Mouse (Mus musculus) liver, adult 2 months (tissue): ENCODE data around the gene Fam3c. TPM values are rescaled to one million over a fixed set of nuclear protein-coding genes. Genes with fewer than 3 reads are reported as not detected.
A peak's percentile ranks its signal among the peaks of the same experiment; 100 is the strongest.

Experiments
- DNase-seq: peaks from one replicate; pipeline ENCODE4 v3.0.0-alpha.2; 2011; ENCODE audit warnings: low read depth, low spot score; ENCODE audit errors: extremely low read depth
- H3K27ac ChIP-seq: fragments of 200-500 bp; replicated peaks from 2 replicates; pipeline ENCODE4 v1.5.1; 2012; ENCODE audit warnings: low read depth, mild to moderate bottlenecking, control low read depth, inconsistent platforms, low read length; ENCODE audit not compliant: insufficient read depth
- H3K27me3 ChIP-seq: fragments of 200-500 bp; 2 replicates; pipeline ENCODE4 v1.6.1; 2012; ENCODE audit warnings: mild to moderate bottlenecking, moderate library complexity, low read length, inconsistent platforms; ENCODE audit not compliant: control insufficient read depth, insufficient read depth
- H3K36me3 ChIP-seq: fragments of 200-500 bp; 2 replicates; pipeline ENCODE4 v1.6.1; 2012; ENCODE audit warnings: low read length, inconsistent platforms; ENCODE audit not compliant: control insufficient read depth, insufficient read depth
- H3K4me1 ChIP-seq: fragments of 200-500 bp; 2 replicates; pipeline ENCODE4 v1.6.1; 2011; ENCODE audit warnings: low read length; ENCODE audit not compliant: control insufficient read depth, insufficient read depth
- H3K4me3 ChIP-seq: fragments of 200-500 bp; 2 replicates; pipeline ENCODE4 v1.5.1; 2011; ENCODE audit warnings: low read depth, mild to moderate bottlenecking, control low read depth, low read length, moderate library complexity; ENCODE audit not compliant: insufficient read depth
- H3K79me2 ChIP-seq: fragments of 200-500 bp; 2 replicates; pipeline ENCODE4 v1.6.1; 2012; ENCODE audit warnings: inconsistent platforms, mild to moderate bottlenecking, low read length, moderate library complexity; ENCODE audit not compliant: control insufficient read depth, insufficient read depth
- H3K9ac ChIP-seq: fragments of 200-500 bp; 2 replicates; pipeline ENCODE4 v1.6.1; 2012; ENCODE audit warnings: low read depth, mild to moderate bottlenecking, control low read depth, inconsistent platforms, low read length
- CTCF ChIP-seq: fragments of 200-500 bp; IDR thresholded peaks from 2 replicates; pipeline ENCODE4 v1.5.1; 2011; ENCODE audit warnings: low read depth, low read length, control low read depth
- POLR2A ChIP-seq: fragments of 200-500 bp; IDR thresholded peaks from 2 replicates; pipeline ENCODE4 v1.6.1; 2011; ENCODE audit warnings: low read length, control low read depth; ENCODE audit not compliant: insufficient read depth; ENCODE audit errors: extremely low read depth
- WGBS: fragments of 180-500 bp; shearing (Covaris S2); methylation state at CpG from one replicate; pipeline ENCODE4 v1.1.7; 2018; 5-methylcytosine and 5-hydroxymethylcytosine counted together
- polyA plus RNA-seq: library from polyadenylated mRNA; depleted of rRNA; stranded (reverse); fragments of >200 nt; gene quantifications from 2 replicates; pipeline ENCODE4 v1.2.3, GENCODE M21; 2012
- total RNA-seq: library from RNA; depleted of rRNA; stranded (reverse); fragments of >200 nt; gene quantifications from 2 replicates; pipeline ENCODE4 v1.2.3, GENCODE M21; 2014

Gene Fam3c
- total and polyA plus RNA-seq, 2 experiments, result 3.1 to 34.5 TPM

DNA sequence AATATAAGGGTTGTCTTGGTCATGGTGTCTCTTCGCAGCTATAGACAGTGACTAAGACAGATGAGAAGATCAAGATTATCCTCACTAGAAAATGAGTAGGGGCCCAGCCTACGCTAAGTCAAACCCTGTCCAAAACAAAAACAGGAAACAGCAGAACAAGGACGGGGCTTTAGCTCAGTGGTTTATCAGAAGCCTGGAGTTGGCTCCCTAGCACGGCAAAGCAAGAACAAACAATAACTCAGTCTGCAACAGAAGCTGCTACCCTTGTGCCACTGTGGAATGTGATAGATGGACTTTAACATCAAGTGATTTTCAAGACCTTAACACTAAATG, 5.8 kb downstream of the Fam3c start:
- Histone ChIP-seq H3K9ac (no peak overlapping the region), H3K36me3 (no peaks in the 10 kb centered on the region), H3K79me2 (peaks cover 24% of the 10 kb centered on the region; the same call in 1 of the 2 replicates), H3K27ac (peak overlapping the region; percentile 19; the same call in 1 of the 2 replicates), H3K4me1 (peaks cover 16% of the 10 kb centered on the region), H3K4me3 (no peak overlapping the region), H3K27me3 (no peaks in the 10 kb centered on the region)
- TF ChIP-seq POLR2A (no peak), CTCF (no peak)
- WGBS, result 35% methylated on average over 4 of the region's 4 CpGs
- peak; percentile 35 for DNase-seq

DNA sequence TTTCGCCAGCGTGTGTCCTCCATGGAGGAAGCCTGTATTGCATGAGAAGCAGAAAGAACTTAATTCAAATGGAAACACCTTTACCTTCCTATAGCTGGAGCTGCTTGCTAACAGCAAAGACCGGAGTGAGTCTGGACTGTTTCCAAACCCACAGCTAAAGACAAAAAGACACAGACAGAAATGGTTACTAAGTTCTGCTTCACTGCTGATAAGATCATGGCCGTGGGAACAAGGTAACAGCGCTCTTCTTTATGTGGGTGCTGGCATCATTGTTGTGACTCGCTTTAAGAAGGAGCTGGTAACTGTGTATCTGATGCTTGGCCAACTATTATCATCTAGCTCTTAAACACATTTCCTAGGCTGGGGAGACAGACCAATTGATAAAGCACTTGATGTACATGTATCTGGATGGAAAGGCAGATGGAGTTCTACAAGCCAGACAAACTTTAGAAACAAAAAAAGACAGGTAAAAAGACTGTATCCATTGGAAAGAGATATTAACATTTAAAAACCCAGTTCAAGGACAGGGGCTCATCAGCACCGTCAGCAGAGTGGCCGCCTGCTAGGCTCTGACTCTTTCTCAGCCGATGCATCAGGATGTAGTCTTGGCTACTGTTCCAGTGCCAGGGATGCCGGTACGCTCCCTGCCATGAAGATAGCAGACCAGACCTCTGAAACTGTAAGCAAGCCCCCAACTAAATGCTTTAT, 6.4 kb downstream of the Fam3c start:
- no peak for TF ChIP-seq CTCF
- Histone ChIP-seq H3K9ac (no peak overlapping the region), H3K79me2 (peaks cover 24% of the 10 kb centered on the region; the same call in 1 of the 2 replicates), H3K27me3 (no peaks in the 10 kb centered on the region), H3K27ac (peak overlapping the region; percentile 19; the same call in 1 of the 2 replicates), H3K36me3 (no peaks in the 10 kb centered on the region), H3K4me3 (no peak overlapping the region), H3K4me1 (peaks cover 16% of the 10 kb centered on the region)
- DNase-seq, result no peak
- 75% methylated on average over 11 of the region's 11 CpGs for WGBS

GRCm38 (mm10) chr6:22348975-22349374, 7.1 kb downstream of the Fam3c start:
- Histone ChIP-seq H3K4me3 (no peak overlapping the region), H3K9ac (no peak overlapping the region), H3K27ac (no peak overlapping the region), H3K36me3 (no peaks in the 10 kb centered on the region), H3K79me2 (peaks cover 17% of the 10 kb centered on the region; the same call in 1 of the 2 replicates), H3K4me1 (peaks cover 19% of the 10 kb centered on the region), H3K27me3 (no peaks in the 10 kb centered on the region)
- 69% methylated on average over 3 of the region's 3 CpGs for WGBS
- no peak for DNase-seq
- TF ChIP-seq POLR2A (no peak), CTCF (no peak)

GRCm38 (mm10) chr6:22348130-22348529, 7.9 kb downstream of the Fam3c start:
- Histone ChIP-seq H3K4me3 (no peak overlapping the region), H3K27ac (no peak overlapping the region), H3K36me3 (no peaks in the 10 kb centered on the region), H3K4me1 (peaks cover 22% of the 10 kb centered on the region), H3K79me2 (peaks cover 16% of the 10 kb centered on the region; the same call in 1 of the 2 replicates), H3K27me3 (no peaks in the 10 kb centered on the region), H3K9ac (no peak overlapping the region)
- no peak for TF ChIP-seq POLR2A
- TF ChIP-seq CTCF, result no peak
- DNase-seq, result no peak
- WGBS, result 84% methylated on average over 4 of the region's 4 CpGs

- no peak for TF ChIP-seq POLR2A
- no peak for TF ChIP-seq CTCF
- peaks cover 22% of the 10 kb centered on the region for H3K4me1 ChIP-seq
- no peaks in the 10 kb centered on the region for H3K36me3 ChIP-seq
- no peak overlapping the region for H3K9ac ChIP-seq
- WGBS, result 81% methylated on average over 8 of the region's 8 CpGs
- H3K27ac ChIP-seq, result no peak overlapping the region
- peaks cover 16% of the 10 kb centered on the region; the same call in 1 of the 2 replicates for H3K79me2 ChIP-seq
- H3K4me3 ChIP-seq, result no peak overlapping the region
- no peak for DNase-seq
- no peaks in the 10 kb centered on the region for H3K27me3 ChIP-seq
Measured at GRCm38 (mm10) chr6:22347132-22347902, 8.7 kb downstream of the Fam3c start.
